Comparison of ENCODE assay signal across 12 mouse cellular contexts in the genomic region with DNA sequence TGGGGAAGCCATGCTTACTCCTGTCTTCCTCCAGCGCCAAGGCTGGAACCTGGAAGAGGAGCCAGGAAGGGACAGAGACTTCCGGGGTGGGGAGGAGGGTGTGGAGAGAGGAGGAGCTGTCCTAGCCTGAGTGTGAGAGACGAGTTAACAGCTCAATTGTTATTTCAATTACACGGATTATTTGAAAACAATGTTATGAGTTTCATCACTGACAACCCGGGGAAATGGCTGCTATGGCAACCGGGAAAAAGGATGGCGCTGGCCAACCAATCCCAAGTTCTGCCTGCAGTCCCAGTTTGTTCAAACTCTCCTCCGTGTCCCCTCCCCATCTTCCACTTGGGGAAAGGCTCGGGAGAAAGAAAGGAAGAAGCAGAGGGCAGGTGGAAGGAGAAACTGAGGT. TPM values are rescaled to one million over a fixed set of nuclear protein-coding genes. Genes with fewer than 3 reads are reported as not detected.
DNase-seq lines count a peak whose midpoint lies in the region; ATAC-seq and TF ChIP-seq lines count a peak whose summit lies in the region.
"Had no signal": no experiment of that assay in that cellular context is flagged by ENCODE, and none has a peak within 500 bp of the region (broad histone marks: within the 10 kb centered on the region; RNA-seq: fewer than 3 reads in every experiment).

No protein-coding gene starts in this region.

- ATAC-seq in hindbrain, embryonic 15.5 days (ENCODE audit: low FRiP score, low read depth): peak; percentile 46; the same call in 1 of the 2 replicates
- ATAC-seq in neural tube, embryonic 11.5 days (ENCODE audit: insufficient read depth, low FRiP score, low TSS enrichment): peak; percentile 64
- ATAC-seq: intestine, embryonic 16.5 days had no signal

- H3K36me3 ChIP-seq in hindbrain, embryonic 15.5 days: no peaks in the 10 kb centered on the region
- H3K36me3 ChIP-seq in neural tube, embryonic 11.5 days (ENCODE audit: control insufficient read depth, insufficient read depth, low read length): no peaks in the 10 kb centered on the region
- H3K36me3 ChIP-seq: embryonic facial prominence, embryonic 15.5 days; limb, embryonic 10.5 days had no signal

- peaks cover 8% of the 10 kb centered on the region for H3K27me3 ChIP-seq in hindbrain, embryonic 15.5 days
- peaks cover 64% of the 10 kb centered on the region for H3K27me3 ChIP-seq in neural tube, embryonic 11.5 days (ENCODE audit: control insufficient read depth, insufficient read depth, low read length)

- peak; percentile 48 for DNase-seq in left cerebral cortex, postnatal 4 days
- no peak for DNase-seq in left cerebral cortex, adult 2 months (ENCODE audit: extremely low spot score in 1 of 2, low spot score in 2 of 2)
- DNase-seq in brain, embryonic 14.5 days (ENCODE audit: low read depth): peak; percentile 70
- DNase-seq in neural tube, embryonic 11.5 days (ENCODE audit: low spot score): peak; percentile 73
- no peak for DNase-seq in ovary, postnatal 14 days (ENCODE audit: low spot score)
- no peak for DNase-seq in heart, postnatal 10 days
- no peak for DNase-seq in natural killer cell, adult 2 months (ENCODE audit: low spot score in 2 of 2)
- DNase-seq: lung, adult 18-20 months had no signal

- no peak overlapping the region for H3K4me3 ChIP-seq in left cerebral cortex, adult 2 months
- H3K4me3 ChIP-seq in hindbrain, embryonic 15.5 days: no peak overlapping the region
- no peak overlapping the region for H3K4me3 ChIP-seq in neural tube, embryonic 11.5 days (ENCODE audit: low read depth, low read length)
- H3K4me3 ChIP-seq: embryonic facial prominence, embryonic 15.5 days; limb, embryonic 10.5 days had no signal

- peak overlapping the region; percentile 26 for H3K4me2 ChIP-seq in hindbrain, embryonic 15.5 days
- H3K4me2 ChIP-seq in neural tube, embryonic 11.5 days (ENCODE audit: low read depth): peak overlapping the region; percentile 18; the same call in 1 of the 2 replicates
- H3K4me2 ChIP-seq: embryonic facial prominence, embryonic 15.5 days had no signal

- WGBS in hindbrain, embryonic 15.5 days: 3% methylated on average over 9 of the region's 9 CpGs
- WGBS in neural tube, embryonic 11.5 days: 4% methylated on average over 9 of the region's 9 CpGs

- no peak for TF ChIP-seq POLR2A in brain, embryonic 14.5 days (IDR thresholded peaks at IDR 0.05; ENCODE audit: borderline replicate concordance, extremely low read depth, insufficient read depth, insufficient read length, poor library complexity, severe bottlenecking)

- TF ChIP-seq CTCF in left cerebral cortex, adult 2 months (IDR thresholded peaks at IDR 0.05): no peak
- no peak for TF ChIP-seq CTCF in brain, embryonic 14.5 days (IDR thresholded peaks at IDR 0.05; ENCODE audit: borderline replicate concordance, extremely low read depth, insufficient read depth, insufficient read length)

- H3K9me3 ChIP-seq in hindbrain, embryonic 15.5 days: no peaks in the 10 kb centered on the region
- no peaks in the 10 kb centered on the region for H3K9me3 ChIP-seq in neural tube, embryonic 11.5 days (ENCODE audit: control insufficient read depth, low read length)
- H3K9me3 ChIP-seq: embryonic facial prominence, embryonic 15.5 days; limb, embryonic 10.5 days had no signal

- intact Hi-C loops in left cerebral cortex, postnatal 4 days (cut with DNase I): no loop called here
- intact Hi-C loops in left cerebral cortex, adult 2 months (cut with DNase I): no loop called here
- intact Hi-C loops in heart, postnatal 10 days (cut with DNase I): no loop called here

- no peak overlapping the region for H3K27ac ChIP-seq in left cerebral cortex, adult 2 months
- H3K27ac ChIP-seq in hindbrain, embryonic 15.5 days (replicated peaks): no peak overlapping the region
- no peak overlapping the region for H3K27ac ChIP-seq in neural tube, embryonic 11.5 days (ENCODE audit: low read depth, low read length)
- H3K27ac ChIP-seq: embryonic facial prominence, embryonic 15.5 days; limb, embryonic 10.5 days had no signal

- no peak overlapping the region for H3K9ac ChIP-seq in hindbrain, embryonic 15.5 days
- no peak overlapping the region for H3K9ac ChIP-seq in neural tube, embryonic 11.5 days (ENCODE audit: low read length)
- H3K9ac ChIP-seq: embryonic facial prominence, embryonic 15.5 days had no signal

- peaks cover 35% of the 10 kb centered on the region for H3K4me1 ChIP-seq in hindbrain, embryonic 15.5 days (replicated peaks)
- peaks cover 8% of the 10 kb centered on the region for H3K4me1 ChIP-seq in neural tube, embryonic 11.5 days (ENCODE audit: control insufficient read depth, insufficient read depth, low read length)
- H3K4me1 ChIP-seq: embryonic facial prominence, embryonic 15.5 days had no signal

RNA-seq across cellular contexts. Expression of a gene that starts 12.7 kb away (rescaled TPM):
- 10 to 100 TPM in 1 of 2 experiments, 1 to 10 TPM in 1; 8.3 to 12.3 TPM for total RNA-seq in left cerebral cortex, postnatal 4 days (2021)
- 10 to 100 TPM; 58.7 to 60.6 TPM for total RNA-seq in left cerebral cortex, adult 2 months (2021)
- 14.7 and 25.7 TPM in 2 replicates for polyA plus RNA-seq in brain, embryonic 14.5 days (2012; rRNA removed)
- polyA plus RNA-seq in hindbrain, embryonic 15.5 days (2015; fragmentation: Nextera tagmentation; extraction: Ambion mirVana): 16.4 and 16.6 TPM in 2 replicates
- 3.1 and 3.4 TPM in 2 replicates for polyA plus RNA-seq in neural tube, embryonic 11.5 days (2014; fragmentation: Nextera tagmentation; extraction: Ambion mirVana)
- total RNA-seq in heart, postnatal 10 days (2021): under 1 TPM; 0.26 to 0.27 TPM

Comparison
In these comparisons a context has a peak if more than half of its experiments do, and no peak if none do; other contexts are left out.
1. DNase-seq: peak in left cerebral cortex, postnatal 4 days (single experiment), brain, embryonic 14.5 days (single experiment) and neural tube, embryonic 11.5 days (single experiment); none in left cerebral cortex, adult 2 months (0 of 2), ovary, postnatal 14 days (single experiment), heart, postnatal 10 days (0 of 2) and natural killer cell, adult 2 months (0 of 2).
2. RNA of a gene that starts 12.7 kb away (total RNA-seq): 58.7 to 60.6 TPM in left cerebral cortex, adult 2 months and 8.3 to 12.3 TPM in left cerebral cortex, postnatal 4 days; 0.26 to 0.27 TPM in heart, postnatal 10 days; every median in the first group is over 4 times any median in the second.